Mouse (Mus musculus): Measurements from ENCODE around the gene Rbfox2.
A peak's percentile ranks its signal among the peaks of the same experiment; 100 is the strongest.

Rbfox2 gene

GRCm38 (mm10) chr15:77192154-77192935, 114.5 kb downstream of the Rbfox2 start:
- no peak for DNase-seq (ENCODE audit: low spot score)

DNA sequence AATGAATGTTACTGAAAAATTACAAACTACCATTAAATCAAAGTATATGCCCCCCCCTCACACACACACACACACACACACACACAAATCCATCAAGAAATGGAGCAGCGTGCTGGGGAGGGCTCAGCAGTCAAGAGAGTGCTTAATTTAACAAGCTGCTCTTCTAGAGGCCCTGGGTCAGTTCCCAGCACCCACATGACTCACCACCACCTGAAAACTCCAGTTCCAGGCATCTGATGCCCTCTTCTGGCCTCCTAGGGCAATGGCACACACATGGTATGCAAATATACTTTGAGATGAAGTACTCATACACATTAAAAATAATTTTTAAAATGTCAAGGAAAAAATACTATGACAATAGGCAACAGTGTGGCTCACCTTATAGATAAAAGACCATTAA, 120.7 kb downstream of the Rbfox2 start:
- no peak for DNase-seq (ENCODE audit: low spot score)

- DNase-seq (ENCODE audit: low spot score), result no peak
Measured at GRCm38 (mm10) chr15:77185614-77186013, 121.2 kb downstream of the Rbfox2 start.

GRCm38 (mm10) chr15:77182800-77183199, 124.0 kb downstream of the Rbfox2 start:
- DNase-seq (ENCODE audit: low spot score), result no peak

DNA sequence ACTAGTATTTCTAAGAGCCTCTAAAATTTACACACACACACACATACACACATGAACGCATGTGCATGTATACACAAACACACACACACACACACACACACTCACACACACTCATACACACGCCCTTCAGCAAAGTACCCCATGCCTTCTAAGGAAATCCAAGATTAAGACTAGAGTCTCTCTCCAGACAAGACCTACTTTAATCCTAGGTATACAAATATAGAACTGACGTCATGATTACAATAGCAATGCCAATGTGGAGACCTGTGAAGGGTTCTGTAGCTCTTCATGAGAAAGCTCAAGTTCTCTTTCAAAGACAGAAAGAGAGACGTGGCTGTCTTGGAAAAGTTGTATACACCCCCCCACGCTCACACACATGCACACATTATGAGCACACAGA, 132.8 kb downstream of the Rbfox2 start:
- no peak for DNase-seq (ENCODE audit: low spot score)

DNA sequence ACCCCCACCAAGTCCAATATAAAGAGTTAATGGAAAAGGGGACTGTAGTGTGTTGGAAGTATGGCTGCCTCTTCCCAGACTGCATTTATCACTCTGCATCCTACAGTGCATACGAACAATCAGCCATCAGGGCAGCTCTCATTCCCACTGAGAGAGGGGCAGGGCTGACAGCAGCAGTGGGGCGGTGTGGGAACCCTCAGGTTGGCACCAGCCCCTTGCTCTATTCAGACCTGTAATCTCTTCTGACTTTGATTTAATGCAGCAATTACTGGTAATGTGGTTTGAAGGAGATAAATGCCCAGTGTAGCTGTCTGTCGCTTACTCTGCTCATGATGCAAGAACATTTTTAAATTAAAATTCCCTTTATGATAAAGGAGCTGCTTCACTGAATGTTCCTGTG, 134.4 kb downstream of the Rbfox2 start:
- DNase-seq (ENCODE audit: low spot score), result no peak

GRCm38 (mm10) chr15:77168781-77169180, 138.0 kb downstream of the Rbfox2 start:
- DNase-seq (ENCODE audit: low spot score), result no peak

GRCm38 (mm10) chr15:77166225-77166732, 140.5 kb downstream of the Rbfox2 start:
- no peak for DNase-seq (ENCODE audit: low spot score)

DNA sequence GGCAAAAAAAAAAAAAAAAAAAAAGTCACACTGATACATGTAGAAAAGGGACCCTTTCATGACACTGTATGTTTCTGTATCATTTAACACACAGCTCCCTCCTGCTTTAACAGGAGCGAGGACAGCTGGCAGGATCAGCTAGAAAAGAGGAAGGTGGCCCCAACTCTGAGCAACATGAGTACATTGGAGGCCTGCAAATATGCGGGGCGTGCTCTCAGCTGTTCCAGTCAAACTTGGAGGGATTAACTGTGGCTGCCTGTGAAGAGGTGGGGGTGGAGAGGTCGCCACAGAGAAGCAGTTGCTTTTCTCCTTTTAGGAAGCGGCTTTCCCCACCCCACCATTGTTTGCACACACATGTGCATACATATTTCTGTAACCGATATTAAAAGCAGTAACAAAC, 143.5 kb downstream of the Rbfox2 start:
- DNase-seq (ENCODE audit: low spot score), result no peak

DNA sequence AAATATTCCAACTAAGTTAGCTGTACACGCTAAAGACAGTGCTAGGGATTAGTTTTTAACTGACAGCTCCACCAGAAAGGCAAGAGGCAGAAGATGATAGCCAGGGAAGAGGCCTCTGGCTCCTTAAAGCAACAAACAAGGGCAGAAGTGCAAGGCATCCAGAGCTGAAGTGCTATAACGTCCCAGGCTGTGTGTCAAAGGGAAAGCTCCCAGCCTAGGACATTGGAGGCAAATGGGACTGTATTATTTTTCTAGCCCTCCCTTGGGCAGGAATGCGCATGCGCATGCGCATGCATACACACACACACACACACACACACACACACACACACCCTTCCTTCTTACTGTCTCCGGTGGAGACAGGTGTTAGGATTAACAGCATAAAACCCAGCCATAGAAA, 143.9 kb downstream of the Rbfox2 start:
- no peak for DNase-seq (ENCODE audit: low spot score)

DNA sequence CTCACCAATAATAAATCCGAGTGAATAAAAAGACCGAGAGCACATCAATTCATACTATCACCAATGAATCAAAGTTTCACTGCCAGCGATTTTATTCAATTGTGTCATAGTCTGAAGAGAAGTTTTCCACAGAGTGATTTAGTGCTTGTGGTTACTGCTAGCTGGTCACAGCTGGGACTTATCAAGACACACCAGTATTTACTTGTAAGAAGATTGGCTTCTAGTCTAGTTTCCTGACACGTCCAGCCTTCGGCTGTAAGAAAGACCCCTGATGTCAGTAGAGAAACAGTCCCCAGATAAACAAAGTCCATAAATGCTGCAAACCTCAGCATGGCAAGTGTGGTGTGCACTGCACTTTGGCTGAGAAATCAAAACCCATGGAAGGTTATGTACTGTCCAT, 145.4 kb downstream of the Rbfox2 start:
- DNase-seq (ENCODE audit: low spot score), result no peak

DNA sequence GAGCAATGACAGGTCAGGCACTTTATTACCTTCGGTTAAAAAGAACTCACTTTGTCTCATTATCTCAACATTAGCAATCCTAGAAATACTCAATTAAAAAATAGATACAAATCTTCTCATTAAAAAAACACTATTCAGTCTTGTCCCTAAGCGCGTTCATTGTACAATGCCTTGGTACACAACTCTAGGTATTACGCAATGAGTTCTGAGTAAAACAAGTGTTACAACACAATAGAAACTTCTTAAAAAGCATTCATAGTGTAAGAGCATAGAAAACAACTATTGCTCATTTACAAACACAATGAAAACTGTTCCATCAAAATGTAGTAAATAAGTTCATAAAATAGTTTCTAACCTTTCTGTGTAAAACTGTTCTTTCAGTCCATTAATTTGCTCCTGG, 146.0 kb downstream of the Rbfox2 start:
- no peak for DNase-seq (ENCODE audit: low spot score)

GRCm38 (mm10) chr15:77156525-77156924, 150.3 kb downstream of the Rbfox2 start:
- peak; percentile 54 for DNase-seq (ENCODE audit: low spot score)

DNA sequence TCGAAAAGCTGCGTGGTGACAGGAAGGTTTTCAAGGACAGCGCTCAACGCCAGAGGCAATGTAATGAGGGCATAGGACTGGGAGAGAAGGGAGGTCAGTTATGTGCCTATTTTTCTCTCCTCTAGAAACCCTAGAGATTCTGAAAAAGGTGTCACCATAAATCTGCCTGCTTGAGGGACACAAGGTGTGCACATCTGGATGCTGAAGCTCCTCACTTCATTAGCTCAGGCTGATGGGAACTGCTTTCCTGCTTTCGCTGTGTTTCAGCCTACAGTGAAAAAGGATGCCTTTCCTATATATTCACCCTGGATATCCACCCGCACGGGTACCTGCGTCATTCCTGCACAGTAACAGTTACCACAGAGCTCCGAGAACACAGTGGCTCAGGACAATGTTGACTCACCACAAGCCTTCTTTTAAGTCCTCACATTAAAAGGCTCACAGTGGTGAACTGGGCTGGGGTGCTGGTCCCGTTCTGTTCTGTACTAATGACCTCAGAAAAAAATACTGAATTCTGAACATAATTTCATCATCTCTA, 152.5 kb downstream of the Rbfox2 start:
- no peak for DNase-seq (ENCODE audit: low spot score)

- peak; percentile 71 for DNase-seq (ENCODE audit: low spot score)
Measured at GRCm38 (mm10) chr15:77153625-77154024, 153.2 kb downstream of the Rbfox2 start.

DNA sequence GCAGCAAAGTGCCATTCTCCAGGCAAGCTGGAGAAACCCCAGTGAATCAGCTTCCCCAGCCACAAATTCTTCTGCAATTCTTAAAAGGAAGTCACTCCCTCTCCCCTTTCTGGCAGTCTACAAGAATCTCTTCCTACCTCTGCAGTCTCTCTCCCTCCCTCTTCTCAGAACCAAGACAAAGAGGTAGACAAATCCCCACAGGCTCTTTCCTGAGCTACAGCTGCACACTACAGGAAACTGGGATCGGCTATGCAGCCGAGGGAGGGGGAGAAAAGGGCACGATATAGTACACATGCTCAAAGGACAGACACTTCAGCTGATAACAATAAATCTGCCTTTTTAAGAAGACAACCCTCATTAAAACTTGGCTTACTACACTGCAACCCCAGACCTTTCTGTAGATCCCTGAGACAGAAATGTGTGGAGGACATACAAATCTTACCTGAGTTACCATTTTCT, 153.7 kb downstream of the Rbfox2 start:
- DNase-seq (ENCODE audit: low spot score), result no peak

- DNase-seq (ENCODE audit: low spot score), result no peak
Measured at GRCm38 (mm10) chr15:77152336-77153087, 154.3 kb downstream of the Rbfox2 start.

- DNase-seq (ENCODE audit: low spot score), result no peak
Measured at GRCm38 (mm10) chr15:77151816-77152215, 155.0 kb downstream of the Rbfox2 start.

DNA sequence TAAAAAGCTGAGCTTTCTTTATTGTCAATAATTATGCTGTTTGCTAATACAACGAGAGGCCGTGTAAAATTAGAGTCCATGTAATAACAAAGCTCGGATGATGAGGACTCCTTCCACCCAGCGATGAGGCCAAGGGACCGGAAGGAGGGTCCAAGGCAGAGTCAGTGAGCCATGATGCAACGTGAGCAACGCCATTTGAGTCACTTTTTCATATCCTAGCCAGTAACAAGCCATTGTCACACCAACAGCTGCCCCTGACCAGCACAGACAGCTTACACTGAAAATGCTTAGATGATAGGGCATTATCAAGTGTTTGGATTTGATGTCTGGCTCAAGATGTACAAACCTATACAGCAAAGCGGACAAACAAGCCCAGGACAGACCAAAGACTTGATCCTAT, 155.6 kb downstream of the Rbfox2 start:
- DNase-seq (ENCODE audit: low spot score), result no peak

- DNase-seq (ENCODE audit: low spot score), result no peak
Measured at GRCm38 (mm10) chr15:77150424-77150841, 156.4 kb downstream of the Rbfox2 start.

GRCm38 (mm10) chr15:77150000-77150399, 156.8 kb downstream of the Rbfox2 start:
- DNase-seq (ENCODE audit: low spot score), result no peak

DNA sequence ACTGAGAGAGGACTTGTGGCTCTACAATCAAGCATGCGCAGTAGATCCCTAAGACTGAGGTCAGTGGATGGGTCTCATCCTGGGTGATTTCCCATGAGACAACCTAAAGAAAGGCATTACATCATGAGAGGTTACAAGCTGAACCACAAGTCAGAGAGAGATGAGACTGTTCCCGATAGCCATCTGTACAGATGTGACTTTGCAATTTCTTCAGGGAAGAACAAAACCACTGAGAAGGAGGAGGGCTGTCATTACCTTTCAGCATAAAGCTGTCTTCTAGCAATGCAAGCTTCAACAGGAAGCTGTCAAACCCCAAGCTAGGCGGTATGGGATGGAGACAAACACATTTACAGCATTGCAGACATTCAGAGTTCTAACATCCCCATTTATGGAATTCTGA, 157.3 kb downstream of the Rbfox2 start:
- DNase-seq (ENCODE audit: low spot score), result no peak

DNA sequence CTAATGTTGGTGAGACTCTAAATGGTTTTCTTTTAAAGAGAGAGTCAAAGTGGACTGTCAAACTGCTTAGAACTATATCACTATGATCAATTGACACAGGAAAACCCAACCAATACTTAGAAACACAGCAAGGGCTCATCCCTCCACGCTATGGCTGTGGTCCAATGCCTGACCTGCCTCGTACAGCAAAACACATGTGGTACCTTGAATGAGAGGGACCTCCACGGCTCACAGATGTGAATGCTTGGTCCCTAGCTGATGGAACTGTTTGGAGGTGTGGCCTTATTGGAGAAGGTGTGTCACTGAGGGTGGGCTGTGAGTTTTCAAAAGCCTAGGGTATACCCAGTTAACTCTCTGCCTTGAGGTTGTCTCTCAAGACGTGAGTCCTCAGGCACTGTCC, 159.9 kb downstream of the Rbfox2 start:
- DNase-seq (ENCODE audit: low spot score), result no peak
